Mouse (Mus musculus): ENCODE data around the gene Pced1b. TPM values are rescaled to one million over a fixed set of nuclear protein-coding genes. Genes with fewer than 3 reads are reported as not detected.

Gene Pced1b
- total and polyA plus RNA-seq, 3 experiments = 6.6 to 41.1 (median 8.8) TPM

GRCm38 (mm10) chr15:97397793-97398192 lies 150.9 kb downstream of the Pced1b start:
- Histone ChIP-seq H3K4me3 (ENCODE audit: low read depth, low read length) (no peak overlapping the region), H3K4me1 (ENCODE audit: insufficient read depth, low read depth, low read length) (no peaks in the 10 kb centered on the region), H3K9me3 (replicated peaks) (0 out of 2 replicates have a peak, but pooled peaks cover 2% of the 10 kb centered on the region), H3K27me3 (ENCODE audit: insufficient read depth, low read length) (no peaks in the 10 kb centered on the region), H3K36me3 (replicated peaks) (no peaks in the 10 kb centered on the region)
- TF ChIP-seq TAL1 (conservative IDR thresholded peaks at IDR 0.05; ENCODE audit: low read depth, low read length) (no peak), CTCF (IDR thresholded peaks at IDR 0.05; ENCODE audit: low read depth, low read length) (no peak), POLR2AphosphoS5 (IDR thresholded peaks at IDR 0.05; ENCODE audit: insufficient replicate concordance, low read depth, low read length) (no peak), GATA1 (IDR thresholded peaks at IDR 0.05; ENCODE audit: borderline replicate concordance, low read length) (no peak), GATA2 (IDR thresholded peaks at IDR 0.05; ENCODE audit: borderline replicate concordance, low read depth, low read length) (no peak)
- ATAC-seq (ENCODE audit: extremely low read depth, insufficient number of reproducible peaks, low FRiP score, poor library complexity, severe bottlenecking) (no peak), DNase-seq (ENCODE audit: low spot score) (no peak)

GRCm38 (mm10) chr15:97400866-97401265 lies 154.0 kb downstream of the Pced1b start:
- ATAC-seq (ENCODE audit: extremely low read depth, insufficient number of reproducible peaks, low FRiP score, poor library complexity, severe bottlenecking) (no peak), DNase-seq (ENCODE audit: low spot score) (no peak)
- Histone ChIP-seq H3K4me3 (ENCODE audit: low read depth, low read length) (no peak overlapping the region), H3K9me3 (replicated peaks) (0 out of 2 replicates have a peak, but pooled peaks cover 2% of the 10 kb centered on the region), H3K27me3 (ENCODE audit: insufficient read depth, low read length) (no peaks in the 10 kb centered on the region), H3K4me1 (ENCODE audit: insufficient read depth, low read depth, low read length) (no peaks in the 10 kb centered on the region), H3K36me3 (replicated peaks) (no peaks in the 10 kb centered on the region)
- TF ChIP-seq GATA2 (IDR thresholded peaks at IDR 0.05; ENCODE audit: borderline replicate concordance, low read depth, low read length) (no peak), TAL1 (conservative IDR thresholded peaks at IDR 0.05; ENCODE audit: low read depth, low read length) (no peak), GATA1 (IDR thresholded peaks at IDR 0.05; ENCODE audit: borderline replicate concordance, low read length) (no peak), CTCF (IDR thresholded peaks at IDR 0.05; ENCODE audit: low read depth, low read length) (no peak), POLR2AphosphoS5 (IDR thresholded peaks at IDR 0.05; ENCODE audit: insufficient replicate concordance, low read depth, low read length) (no peak)

- 0 out of 2 replicates have a peak, but pooled peaks cover 2% of the 10 kb centered on the region for H3K9me3 ChIP-seq (replicated peaks)
- no peaks in the 10 kb centered on the region for H3K36me3 ChIP-seq (replicated peaks)
- no peak for DNase-seq (ENCODE audit: low spot score)
- H3K4me3 ChIP-seq (ENCODE audit: low read depth, low read length) = no peak overlapping the region
- no peaks in the 10 kb centered on the region for H3K27me3 ChIP-seq (ENCODE audit: insufficient read depth, low read length)
- H3K4me1 ChIP-seq (ENCODE audit: insufficient read depth, low read depth, low read length) = no peaks in the 10 kb centered on the region
- TF ChIP-seq GATA1 (IDR thresholded peaks at IDR 0.05; ENCODE audit: borderline replicate concordance, low read length) = no peak
- TF ChIP-seq TAL1 (conservative IDR thresholded peaks at IDR 0.05; ENCODE audit: low read depth, low read length) = no peak
- no peak for TF ChIP-seq POLR2AphosphoS5 (IDR thresholded peaks at IDR 0.05; ENCODE audit: insufficient replicate concordance, low read depth, low read length)
- no peak for TF ChIP-seq CTCF (IDR thresholded peaks at IDR 0.05; ENCODE audit: low read depth, low read length)
- TF ChIP-seq GATA2 (IDR thresholded peaks at IDR 0.05; ENCODE audit: borderline replicate concordance, low read depth, low read length) = no peak
- no peak for ATAC-seq (ENCODE audit: extremely low read depth, insufficient number of reproducible peaks, low FRiP score, poor library complexity, severe bottlenecking)
Observed at GRCm38 (mm10) chr15:97404483-97404882, 157.6 kb downstream of the Pced1b start.

GRCm38 (mm10) chr15:97404998-97405397 lies 158.1 kb downstream of the Pced1b start:
- 0 out of 2 replicates have a peak, but pooled peaks cover 2% of the 10 kb centered on the region for H3K9me3 ChIP-seq (replicated peaks)
- no peak overlapping the region for H3K4me3 ChIP-seq (ENCODE audit: low read depth, low read length)
- ATAC-seq (ENCODE audit: extremely low read depth, insufficient number of reproducible peaks, low FRiP score, poor library complexity, severe bottlenecking) = no peak
- no peak for DNase-seq (ENCODE audit: low spot score)
- TF ChIP-seq GATA1 (IDR thresholded peaks at IDR 0.05; ENCODE audit: borderline replicate concordance, low read length) (no peak), GATA2 (IDR thresholded peaks at IDR 0.05; ENCODE audit: borderline replicate concordance, low read depth, low read length) (no peak), POLR2AphosphoS5 (IDR thresholded peaks at IDR 0.05; ENCODE audit: insufficient replicate concordance, low read depth, low read length) (no peak), TAL1 (conservative IDR thresholded peaks at IDR 0.05; ENCODE audit: low read depth, low read length) (no peak), CTCF (IDR thresholded peaks at IDR 0.05; ENCODE audit: low read depth, low read length) (no peak)
- H3K4me1 ChIP-seq (ENCODE audit: insufficient read depth, low read depth, low read length) = no peaks in the 10 kb centered on the region
- no peaks in the 10 kb centered on the region for H3K36me3 ChIP-seq (replicated peaks)
- H3K27me3 ChIP-seq (ENCODE audit: insufficient read depth, low read length) = no peaks in the 10 kb centered on the region

GRCm38 (mm10) chr15:97406105-97406504 lies 159.2 kb downstream of the Pced1b start:
- no peak for ATAC-seq (ENCODE audit: extremely low read depth, insufficient number of reproducible peaks, low FRiP score, poor library complexity, severe bottlenecking)
- peaks cover under 1% of the 10 kb centered on the region; the same call in 1 of the 2 replicates for H3K9me3 ChIP-seq (replicated peaks)
- no peaks in the 10 kb centered on the region for H3K4me1 ChIP-seq (ENCODE audit: insufficient read depth, low read depth, low read length)
- no peaks in the 10 kb centered on the region for H3K36me3 ChIP-seq (replicated peaks)
- TF ChIP-seq POLR2AphosphoS5 (IDR thresholded peaks at IDR 0.05; ENCODE audit: insufficient replicate concordance, low read depth, low read length) (no peak), TAL1 (conservative IDR thresholded peaks at IDR 0.05; ENCODE audit: low read depth, low read length) (no peak), GATA2 (IDR thresholded peaks at IDR 0.05; ENCODE audit: borderline replicate concordance, low read depth, low read length) (no peak), GATA1 (IDR thresholded peaks at IDR 0.05; ENCODE audit: borderline replicate concordance, low read length) (no peak), CTCF (IDR thresholded peaks at IDR 0.05; ENCODE audit: low read depth, low read length) (no peak)
- no peak for DNase-seq (ENCODE audit: low spot score)
- no peak overlapping the region for H3K4me3 ChIP-seq (ENCODE audit: low read depth, low read length)
- H3K27me3 ChIP-seq (ENCODE audit: insufficient read depth, low read length) = no peaks in the 10 kb centered on the region

- TF ChIP-seq CTCF (IDR thresholded peaks at IDR 0.05; ENCODE audit: low read depth, low read length) = no peak
- no peak for TF ChIP-seq POLR2AphosphoS5 (IDR thresholded peaks at IDR 0.05; ENCODE audit: insufficient replicate concordance, low read depth, low read length)
- TF ChIP-seq GATA1 (IDR thresholded peaks at IDR 0.05; ENCODE audit: borderline replicate concordance, low read length) = no peak
- Histone ChIP-seq H3K4me3 (ENCODE audit: low read depth, low read length) (no peak overlapping the region), H3K9me3 (replicated peaks) (no peaks in the 10 kb centered on the region; the same call in 1 of the 2 replicates), H3K36me3 (replicated peaks) (no peaks in the 10 kb centered on the region), H3K4me1 (ENCODE audit: insufficient read depth, low read depth, low read length) (no peaks in the 10 kb centered on the region), H3K27me3 (ENCODE audit: insufficient read depth, low read length) (no peaks in the 10 kb centered on the region)
- ATAC-seq (ENCODE audit: extremely low read depth, insufficient number of reproducible peaks, low FRiP score, poor library complexity, severe bottlenecking) = no peak
- no peak for DNase-seq (ENCODE audit: low spot score)
Observed at GRCm38 (mm10) chr15:97407496-97408454, 160.9 kb downstream of the Pced1b start.

All from G1E (cell line).